Mouse (Mus musculus) forebrain, embryonic 11.5 days (tissue): Measurements from ENCODE around the gene Casp3. TPM values are rescaled to one million over a fixed set of nuclear protein-coding genes. Genes with fewer than 3 reads are reported as not detected.

ENCODE experiments used
- ATAC-seq: fragments of 200-750 bp; cut with Nextera tagmentation; replicated peaks from 2 replicates; pipeline ENCODE4 v1.8.0; 2017; ENCODE audit warnings: moderate TSS enrichment; ENCODE audit not compliant: low FRiP score
- DNase-seq: peaks from one replicate; pipeline ENCODE4 v3.0.0-alpha.2; 2017; ENCODE audit warnings: low spot score
- H3K27ac ChIP-seq: fragments of 300-500 bp; sonication (generic); 2 replicates; pipeline ENCODE4 v1.5.1; 2014; ENCODE audit warnings: low read depth, low read length
- H3K27me3 ChIP-seq: fragments of 300-500 bp; sonication (generic); 2 replicates; pipeline ENCODE4 v1.6.1; 2014; ENCODE audit warnings: mild to moderate bottlenecking, low read length, mixed read lengths; ENCODE audit not compliant: control insufficient read depth, insufficient read depth
- H3K36me3 ChIP-seq: fragments of 300-500 bp; sonication (generic); 2 replicates; pipeline ENCODE4 v1.6.1; 2014; ENCODE audit warnings: mild to moderate bottlenecking, low read length, moderate library complexity, mixed read lengths; ENCODE audit not compliant: control insufficient read depth, insufficient read depth
- H3K4me1 ChIP-seq: fragments of 300-500 bp; sonication (generic); replicated peaks from 2 replicates; pipeline ENCODE4 v1.6.1; 2014; ENCODE audit warnings: low read length, mixed read lengths; ENCODE audit not compliant: control insufficient read depth, insufficient read depth
- H3K4me2 ChIP-seq: fragments of 300-500 bp; sonication (generic); 2 replicates; pipeline ENCODE4 v1.6.1; 2014; ENCODE audit warnings: low read depth, mild to moderate bottlenecking, low read length, moderate library complexity, mixed read lengths; ENCODE audit not compliant: severe bottlenecking
- H3K4me3 ChIP-seq: fragments of 300-500 bp; sonication (generic); 2 replicates; pipeline ENCODE4 v1.5.1; 2014; ENCODE audit warnings: low read depth, low read length
- H3K9ac ChIP-seq: fragments of 300-500 bp; sonication (generic); 2 replicates; pipeline ENCODE4 v1.6.1; 2014; ENCODE audit warnings: low read length
- H3K9me3 ChIP-seq: fragments of 300-500 bp; sonication (generic); 2 replicates; pipeline ENCODE4 v1.6.1; 2016; ENCODE audit warnings: low read length, mixed read lengths; ENCODE audit not compliant: control insufficient read depth
- WGBS: fragments of 180-500 bp; shearing (Covaris S2); extraction: QIAGEN DNeasy Blood & Tissue Kit; methylation state at CpG from one replicate; pipeline ENCODE4 v1.1.7; 2014; 5-methylcytosine and 5-hydroxymethylcytosine counted together
- polyA plus RNA-seq: library from polyadenylated mRNA; unstranded; fragments of >200 nt; fragmentation: Nextera tagmentation; extraction: Ambion mirVana; gene quantifications from 2 replicates; pipeline ENCODE4 v1.2.1, GENCODE M21; 2014

The Casp3 gene
- polyA plus RNA-seq, 1 experiment from 2014 or later, result 144 TPM

DNA sequence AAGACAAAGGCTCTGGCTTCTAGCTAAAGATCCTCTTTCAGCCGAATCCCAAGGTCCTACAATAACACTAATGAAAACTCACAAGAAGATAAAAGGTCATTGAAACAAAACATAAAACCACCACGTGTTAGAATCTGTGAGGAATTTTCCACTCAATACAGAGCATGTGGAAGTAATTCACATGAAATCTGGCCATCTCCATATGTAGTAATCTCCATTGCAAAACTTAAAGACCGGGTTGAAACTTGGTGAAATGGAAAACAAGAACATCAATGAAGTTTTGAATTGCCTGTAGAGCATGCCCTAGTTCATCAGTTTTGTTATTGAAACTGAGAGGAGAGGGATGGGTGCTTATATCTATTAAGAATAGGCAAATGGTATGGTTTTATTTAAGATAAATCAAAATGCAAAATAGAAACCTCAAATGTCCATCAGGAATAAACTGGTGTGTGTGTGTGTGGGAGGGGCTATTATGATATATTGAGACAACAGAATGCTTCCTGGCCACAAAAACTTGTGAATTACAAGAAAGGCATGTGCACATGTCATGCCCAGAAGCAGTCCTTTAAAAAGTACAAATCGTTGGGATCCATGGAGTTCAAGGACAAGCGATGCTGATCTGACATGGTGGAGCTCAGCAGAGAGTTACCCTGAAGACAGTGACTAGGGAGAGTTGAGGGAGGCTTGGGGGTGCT, 63.7 kb downstream of the Casp3 start:
- no peaks in the 10 kb centered on the region for H3K9me3 ChIP-seq
- no peaks in the 10 kb centered on the region for H3K36me3 ChIP-seq
- H3K27ac ChIP-seq, result no peak overlapping the region
- H3K27me3 ChIP-seq, result no peaks in the 10 kb centered on the region
- no peaks in the 10 kb centered on the region for H3K4me1 ChIP-seq
- ATAC-seq, result no peak
- DNase-seq, result no peak
- no peak overlapping the region for H3K4me3 ChIP-seq
- H3K4me2 ChIP-seq, result no peak overlapping the region
- WGBS, result 65% methylated on average over 5 of the region's 5 CpGs
- no peak overlapping the region for H3K9ac ChIP-seq

DNA sequence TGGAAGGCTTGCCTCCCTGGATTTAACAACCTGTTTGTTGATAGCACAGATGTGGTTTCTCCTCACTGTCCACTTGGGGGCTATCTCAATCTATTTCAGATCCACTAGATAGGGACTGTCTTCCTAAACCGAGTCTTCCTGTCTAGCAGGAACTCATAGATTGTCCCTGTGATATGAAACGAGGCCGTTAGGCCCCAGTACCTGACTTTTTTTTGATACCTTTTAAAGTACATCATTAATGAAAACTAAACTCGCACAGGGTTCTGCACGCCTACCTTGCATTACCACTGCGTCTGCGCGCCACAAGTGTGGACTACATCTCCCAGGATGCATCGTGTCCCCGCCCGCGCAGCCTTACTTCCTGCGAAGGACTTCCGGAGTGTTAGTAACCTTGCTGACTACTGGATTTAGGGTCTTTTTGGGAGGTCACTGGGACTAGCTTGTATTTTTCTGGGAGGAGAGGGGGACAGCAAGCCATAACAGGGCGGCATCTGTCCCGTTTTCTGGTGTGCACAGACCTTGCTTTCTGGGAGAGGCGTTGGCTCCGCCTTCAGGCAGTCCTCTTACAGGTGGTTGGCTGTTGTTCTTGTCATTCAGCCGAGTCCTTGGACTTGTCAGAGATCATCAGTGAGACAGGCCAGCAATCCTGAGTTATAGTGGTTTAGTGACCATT, 69.7 kb downstream of the Casp3 start:
- ATAC-seq, result peak; percentile 99

More for the DNA sequence above, 69.7 kb downstream of the Casp3 start:
- Histone ChIP-seq H3K4me3 (peak overlapping the region; percentile 60), H3K27me3 (no peaks in the 10 kb centered on the region), H3K9ac (peak overlapping the region; percentile 78), H3K9me3 (no peaks in the 10 kb centered on the region), H3K36me3 (no peaks in the 10 kb centered on the region), H3K4me1 (peaks cover 2% of the 10 kb centered on the region; the same call in 1 of the 2 replicates), H3K27ac (peak overlapping the region; percentile 66), H3K4me2 (peak overlapping the region; percentile 35; the same call in 1 of the 2 replicates)
- peak; percentile 91 for DNase-seq
- WGBS, result under 1% methylated on average over 19 of the region's 19 CpGs

Other genes starting within 250 kb of the Casp3 start
- 6.2 and 6.7 TPM in 2 replicates for gene Acsl1, start 146.3 kb upstream of the Casp3 start, polyA plus RNA-seq
- 32.6 and 35.2 TPM in 2 replicates for gene Cenpu, start 65.3 kb upstream of the Casp3 start, polyA plus RNA-seq
- gene Primpol, start 79 bp upstream of the Casp3 start, polyA plus RNA-seq, result 7.9 and 14.9 TPM in 2 replicates
- gene Irf2, start 122.4 kb downstream of the Casp3 start, polyA plus RNA-seq, result 7.7 and 12.8 TPM in 2 replicates